Mouse (Mus musculus) hindbrain, postnatal 0 days (tissue): ENCODE measurements around the gene Sgms1. TPM values are rescaled to one million over a fixed set of nuclear protein-coding genes. Genes with fewer than 3 reads are reported as not detected.

Source experiments
- ATAC-seq: fragments of 200-750 bp; cut with Nextera tagmentation; 2 replicates; pipeline ENCODE4 v1.8.0; 2017; ENCODE audit warnings: mild to moderate bottlenecking, moderate TSS enrichment, moderate library complexity
- DNase-seq: peaks from one replicate; pipeline ENCODE4 v3.0.0-alpha.2; 2015; ENCODE audit warnings: low spot score
- H3K27ac ChIP-seq: fragments of 300-500 bp; sonication (generic); 2 replicates; pipeline ENCODE4 v1.5.1; 2014; ENCODE audit warnings: mild to moderate bottlenecking
- H3K27me3 ChIP-seq: fragments of 300-500 bp; sonication (generic); 2 replicates; pipeline ENCODE4 v1.6.1; 2014; ENCODE audit warnings: low read length, mixed read lengths; ENCODE audit not compliant: insufficient read depth
- H3K36me3 ChIP-seq: fragments of 300-500 bp; sonication (generic); 2 replicates; pipeline ENCODE4 v1.6.1; 2014; ENCODE audit warnings: low read length, mixed read lengths; ENCODE audit not compliant: insufficient read depth
- H3K4me1 ChIP-seq: fragments of 300-500 bp; sonication (generic); 2 replicates; pipeline ENCODE4 v1.6.1; 2014; ENCODE audit warnings: antibody characterized with exemption, low read length, mixed read lengths; ENCODE audit not compliant: insufficient read depth
- H3K4me2 ChIP-seq: fragments of 300-500 bp; sonication (generic); 2 replicates; pipeline ENCODE4 v1.6.1; 2014; ENCODE audit warnings: low read depth, mild to moderate bottlenecking, low read length, moderate library complexity, mixed read lengths
- H3K4me3 ChIP-seq: fragments of 300-500 bp; sonication (generic); 2 replicates; pipeline ENCODE4 v1.5.1; 2014; ENCODE audit warnings: low read length
- H3K9ac ChIP-seq: fragments of 300-500 bp; sonication (generic); replicated peaks from 2 replicates; pipeline ENCODE4 v1.6.1; 2014; ENCODE audit warnings: mild to moderate bottlenecking, low read length, moderate library complexity, mixed read lengths
- H3K9me3 ChIP-seq: fragments of 300-500 bp; sonication (generic); 2 replicates; pipeline ENCODE4 v1.6.1; 2016; ENCODE audit warnings: low read length, mixed read lengths
- CTCF ChIP-seq: IDR thresholded peaks from 2 replicates; pipeline ENCODE4 v1.5.1; 2016; ENCODE audit warnings: antibody characterized with exemption, control low read depth, low read depth
- WGBS: fragments of 180-500 bp; shearing (Covaris S2); extraction: QIAGEN DNeasy Blood & Tissue Kit; methylation state at CpG from one replicate; pipeline ENCODE4 v1.1.7; 2014; 5-methylcytosine and 5-hydroxymethylcytosine counted together
- polyA plus RNA-seq: library from polyadenylated mRNA; unstranded; fragments of >200 nt; fragmentation: Nextera tagmentation; extraction: Ambion mirVana; gene quantifications from 2 replicates; pipeline ENCODE4 v1.2.1, GENCODE M21; 2015
- total RNA-seq: library from RNA; depleted of rRNA; stranded (reverse); fragments of >200 nt; gene quantifications from 2 replicates; pipeline ENCODE4 v1.2.3, GENCODE M21; 2014

The Sgms1 gene
- total and polyA plus RNA-seq, 2 experiments from 2014 or later, result 23.2 to 32.5 TPM

GRCm38 (mm10) chr19:32229776-32230175, 159.7 kb downstream of the Sgms1 start:
- Histone ChIP-seq H3K27ac (no peak overlapping the region), H3K36me3 (no peaks in the 10 kb centered on the region), H3K4me1 (no peaks in the 10 kb centered on the region), H3K4me3 (no peak overlapping the region), H3K9ac (no peak overlapping the region), H3K4me2 (no peak overlapping the region), H3K9me3 (no peaks in the 10 kb centered on the region), H3K27me3 (no peaks in the 10 kb centered on the region)
- DNase-seq (no peak), ATAC-seq (no peak)
- WGBS, result 80% methylated on average over 5 of the region's 5 CpGs
- TF ChIP-seq CTCF, result no peak

GRCm38 (mm10) chr19:32227175-32227574, 162.3 kb downstream of the Sgms1 start:
- Histone ChIP-seq H3K27ac (no peak overlapping the region), H3K4me2 (no peak overlapping the region), H3K9ac (no peak overlapping the region), H3K4me1 (no peaks in the 10 kb centered on the region), H3K27me3 (no peaks in the 10 kb centered on the region), H3K4me3 (no peak overlapping the region), H3K9me3 (no peaks in the 10 kb centered on the region), H3K36me3 (no peaks in the 10 kb centered on the region)
- 85% methylated on average over 2 of the region's 2 CpGs for WGBS
- DNase-seq (no peak), ATAC-seq (no peak)
- no peak for TF ChIP-seq CTCF

- Histone ChIP-seq H3K36me3 (no peaks in the 10 kb centered on the region), H3K9me3 (no peaks in the 10 kb centered on the region), H3K4me1 (no peaks in the 10 kb centered on the region), H3K9ac (no peak overlapping the region), H3K27ac (no peak overlapping the region), H3K4me3 (no peak overlapping the region), H3K4me2 (no peak overlapping the region), H3K27me3 (no peaks in the 10 kb centered on the region)
- 66% methylated on average over 9 of the region's 9 CpGs for WGBS
- no peak for ATAC-seq
- DNase-seq, result no peak
- TF ChIP-seq CTCF, result no peak; the same call in 1 of the 2 replicates
Measured at GRCm38 (mm10) chr19:32225097-32225490, 164.4 kb downstream of the Sgms1 start.

GRCm38 (mm10) chr19:32224318-32225096, 165.0 kb downstream of the Sgms1 start:
- Histone ChIP-seq H3K4me1 (no peaks in the 10 kb centered on the region), H3K9me3 (no peaks in the 10 kb centered on the region), H3K4me2 (no peak overlapping the region), H3K4me3 (no peak overlapping the region), H3K36me3 (no peaks in the 10 kb centered on the region), H3K27me3 (no peaks in the 10 kb centered on the region), H3K9ac (no peak overlapping the region), H3K27ac (no peak overlapping the region)
- ATAC-seq (no peak), DNase-seq (no peak)
- WGBS, result 82% methylated on average over 2 of the region's 2 CpGs
- TF ChIP-seq CTCF, result no peak

GRCm38 (mm10) chr19:32223751-32224174, 165.8 kb downstream of the Sgms1 start:
- H3K9me3 ChIP-seq, result no peaks in the 10 kb centered on the region
- no peak for TF ChIP-seq CTCF
- H3K9ac ChIP-seq, result no peak overlapping the region
- ATAC-seq, result 0 out of 2 replicates have a peak, but pooled peaks have one; percentile 35
- no peaks in the 10 kb centered on the region for H3K27me3 ChIP-seq
- H3K4me1 ChIP-seq, result no peaks in the 10 kb centered on the region
- 75% methylated on average over 3 of the region's 3 CpGs for WGBS
- no peak overlapping the region for H3K27ac ChIP-seq
- no peak overlapping the region for H3K4me2 ChIP-seq
- H3K36me3 ChIP-seq, result no peaks in the 10 kb centered on the region
- no peak overlapping the region for H3K4me3 ChIP-seq
- DNase-seq, result no peak

GRCm38 (mm10) chr19:32222083-32222482, 167.4 kb downstream of the Sgms1 start:
- TF ChIP-seq CTCF, result no peak
- H3K27me3 ChIP-seq, result no peaks in the 10 kb centered on the region
- DNase-seq (no peak), ATAC-seq (0 out of 2 replicates have a peak, but pooled peaks have one; percentile 24)
- no peaks in the 10 kb centered on the region for H3K4me1 ChIP-seq
- no peak overlapping the region for H3K9ac ChIP-seq
- H3K36me3 ChIP-seq, result no peaks in the 10 kb centered on the region
- H3K27ac ChIP-seq, result no peak overlapping the region
- H3K9me3 ChIP-seq, result no peaks in the 10 kb centered on the region
- H3K4me3 ChIP-seq, result no peak overlapping the region
- no peak overlapping the region for H3K4me2 ChIP-seq
- 83% methylated on average over 11 of the region's 11 CpGs for whole genome bisulfite sequencing

GRCm38 (mm10) chr19:32220991-32221390, 168.5 kb downstream of the Sgms1 start:
- peak overlapping the region; percentile 7; the same call in 1 of the 2 replicates for H3K27ac ChIP-seq
- H3K4me3 ChIP-seq, result no peak overlapping the region
- no peaks in the 10 kb centered on the region for H3K27me3 ChIP-seq
- 43% methylated on average over 2 of the region's 2 CpGs for WGBS
- no peaks in the 10 kb centered on the region for H3K4me1 ChIP-seq
- no peaks in the 10 kb centered on the region for H3K9me3 ChIP-seq
- ATAC-seq (no peak; the same call in 1 of the 2 replicates), DNase-seq (no peak)
- no peaks in the 10 kb centered on the region for H3K36me3 ChIP-seq
- TF ChIP-seq CTCF, result no peak
- no peak overlapping the region for H3K4me2 ChIP-seq
- H3K9ac ChIP-seq, result no peak overlapping the region
